Mouse (Mus musculus): ENCODE results near the gene Hist2h2aa1. TPM values are rescaled to one million over a fixed set of nuclear protein-coding genes. Genes with fewer than 3 reads are reported as not detected.
A peak's percentile ranks its signal among the peaks of the same experiment; 100 is the strongest.

The Hist2h2aa1 gene
- total and polyA plus RNA-seq, 3 experiments = 0.64 to 1,515 (median 113) TPM

- H3K4me1 ChIP-seq (ENCODE audit: control insufficient read depth in 1 of 2, insufficient read depth in 2 of 2) = peaks cover 5 to 29% of the 10 kb centered on the region in 2 experiments
Observed at GRCm38 (mm10) chr3:96250890-96251289, 5.6 kb downstream of the Hist2h2aa1 start.

GRCm38 (mm10) chr3:96251787-96252186, 6.5 kb downstream of the Hist2h2aa1 start:
- no peak overlapping the region for H3K27ac ChIP-seq (ENCODE audit: insufficient read depth, low read depth)
- peaks cover 8 to 35% of the 10 kb centered on the region in 2 experiments for H3K4me1 ChIP-seq (ENCODE audit: control insufficient read depth in 1 of 2, insufficient read depth in 2 of 2)
- H3K36me3 ChIP-seq (replicated peaks in 1 of 2; ENCODE audit: control insufficient read depth in 1 of 2, insufficient read depth in 1 of 2, low read length in 1 of 2) = no peaks in the 10 kb centered on the region
- no peaks in the 10 kb centered on the region for H3K27me3 ChIP-seq (replicated peaks)
- no peaks in the 10 kb centered on the region for H3K9me3 ChIP-seq (replicated peaks; ENCODE audit: low read length)
- no peak overlapping the region for H3K4me3 ChIP-seq (replicated peaks in 1 of 3; ENCODE audit: low read depth in 2 of 3, low read length in 2 of 3, poor library complexity in 1 of 3)
- no peak overlapping the region for H3K9ac ChIP-seq (ENCODE audit: insufficient read depth, low read depth)
- DNase-seq (ENCODE audit: extremely low read depth) = no peak
- no peak overlapping the region for H3K4me2 ChIP-seq (ENCODE audit: insufficient read depth, low read depth, poor library complexity, severe bottlenecking)
- TF ChIP-seq CHD2 (IDR thresholded peaks at IDR 0.05; ENCODE audit: low read length) (no peak), GABPA (IDR thresholded peaks at IDR 0.05; ENCODE audit: insufficient replicate concordance, low read depth, low read length) (no peak)
- in situ Hi-C loops (cut with MboI; ENCODE audit: low pct_ligation_motif_present, low pct_unique_long_range_greater_than_20kb, low sequenced_read_pairs) (no loop called here), dilution Hi-C loops (cut with MboI; ENCODE audit: extremely low pct_ligation_motif_present, extremely low pct_unique_long_range_greater_than_20kb, low sequenced_read_pairs) (no loop called here)
- no peaks in the 10 kb centered on the region for H3K79me2 ChIP-seq (replicated peaks; ENCODE audit: control insufficient read depth, extremely low read depth, insufficient read depth, poor library complexity, severe bottlenecking)

More at GRCm38 (mm10) chr3:96250890-96251289, 5.6 kb downstream of the Hist2h2aa1 start:
- Histone ChIP-seq H3K9ac (ENCODE audit: insufficient read depth, low read depth) (no peak overlapping the region), H3K27me3 (replicated peaks) (no peaks in the 10 kb centered on the region), H3K27ac (ENCODE audit: insufficient read depth, low read depth) (no peak overlapping the region), H3K9me3 (replicated peaks; ENCODE audit: low read length) (no peaks in the 10 kb centered on the region), H3K4me3 (replicated peaks in 1 of 3; ENCODE audit: low read depth in 2 of 3, low read length in 2 of 3, poor library complexity in 1 of 3) (no peak overlapping the region), H3K4me2 (ENCODE audit: insufficient read depth, low read depth, poor library complexity, severe bottlenecking) (no peak overlapping the region), H3K36me3 (replicated peaks in 1 of 2; ENCODE audit: control insufficient read depth in 1 of 2, insufficient read depth in 1 of 2, low read length in 1 of 2) (no peaks in the 10 kb centered on the region), H3K79me2 (replicated peaks; ENCODE audit: control insufficient read depth, extremely low read depth, insufficient read depth, poor library complexity, severe bottlenecking) (no peaks in the 10 kb centered on the region)
- DNase-seq (ENCODE audit: extremely low read depth) = no peak
- in situ Hi-C loops (cut with MboI; ENCODE audit: low pct_ligation_motif_present, low pct_unique_long_range_greater_than_20kb, low sequenced_read_pairs) (no loop called here), dilution Hi-C loops (cut with MboI; ENCODE audit: extremely low pct_ligation_motif_present, extremely low pct_unique_long_range_greater_than_20kb, low sequenced_read_pairs) (no loop called here)
- TF ChIP-seq HCFC1 (IDR thresholded peaks at IDR 0.05; ENCODE audit: low read depth, low read length) = no peak
- TF ChIP-seq MEF2A (IDR thresholded peaks at IDR 0.05; ENCODE audit: borderline replicate concordance, low read depth, low read length) = no peak

- in situ Hi-C loops (cut with MboI; ENCODE audit: low pct_ligation_motif_present, low pct_unique_long_range_greater_than_20kb, low sequenced_read_pairs) = no loop called here
- Histone ChIP-seq H3K9me3 (replicated peaks; ENCODE audit: low read length) (no peaks in the 10 kb centered on the region), H3K4me1 (ENCODE audit: control insufficient read depth in 1 of 2, insufficient read depth in 2 of 2) (peaks cover 8 to 32% of the 10 kb centered on the region in 2 experiments), H3K79me2 (replicated peaks; ENCODE audit: control insufficient read depth, extremely low read depth, insufficient read depth, poor library complexity, severe bottlenecking) (no peaks in the 10 kb centered on the region), H3K27me3 (replicated peaks) (no peaks in the 10 kb centered on the region), H3K27ac (ENCODE audit: insufficient read depth, low read depth) (peak overlapping the region; percentile 53), H3K36me3 (replicated peaks in 1 of 2; ENCODE audit: control insufficient read depth in 1 of 2, insufficient read depth in 1 of 2, low read length in 1 of 2) (no peaks in the 10 kb centered on the region), H3K9ac (ENCODE audit: insufficient read depth, low read depth) (peak overlapping the region; percentile 22), H3K4me3 (replicated peaks in 1 of 3; ENCODE audit: low read depth in 2 of 3, low read length in 2 of 3, poor library complexity in 1 of 3) (no peak overlapping the region), H3K4me2 (ENCODE audit: insufficient read depth, low read depth, poor library complexity, severe bottlenecking) (no peak overlapping the region)
- DNase-seq (ENCODE audit: extremely low read depth) = no peak
- dilution Hi-C loops (cut with MboI; ENCODE audit: extremely low pct_ligation_motif_present, extremely low pct_unique_long_range_greater_than_20kb, low sequenced_read_pairs) = no loop called here
- no peak for TF ChIP-seq JUND (conservative IDR thresholded peaks at IDR 0.05; ENCODE audit: low read depth, low read length)
- TF ChIP-seq IRF4 (IDR thresholded peaks at IDR 0.05; ENCODE audit: low read depth, low read length) = no peak
- TF ChIP-seq SMC3 (IDR thresholded peaks at IDR 0.05; ENCODE audit: low read depth, low read length) = no peak
- TF ChIP-seq HCFC1 (IDR thresholded peaks at IDR 0.05; ENCODE audit: low read depth, low read length) = peak; percentile 73
- TF ChIP-seq TCF12 (IDR thresholded peaks at IDR 0.05; ENCODE audit: low read depth, low read length) = peak; percentile 43; the same call in 1 of the 2 replicates
- TF ChIP-seq NRF1 (IDR thresholded peaks at IDR 0.05; ENCODE audit: low read depth, low read length) = no peak
- TF ChIP-seq RAD21 (IDR thresholded peaks at IDR 0.05; ENCODE audit: low read depth, low read length) = no peak
- TF ChIP-seq GABPA (IDR thresholded peaks at IDR 0.05; ENCODE audit: insufficient replicate concordance, low read depth, low read length) = no peak
- no peak for TF ChIP-seq ZNF384 (IDR thresholded peaks at IDR 0.05; ENCODE audit: low read depth, low read length)
- TF ChIP-seq MAZ (IDR thresholded peaks at IDR 0.05; ENCODE audit: low read depth, low read length) = no peak
- TF ChIP-seq TBP (conservative IDR thresholded peaks at IDR 0.05; ENCODE audit: low read depth, low read length) = 0 out of 2 replicates have a peak, but pooled peaks have one; percentile 25
- TF ChIP-seq MXI1 (IDR thresholded peaks at IDR 0.05; ENCODE audit: low read depth, low read length) = no peak; the same call in 1 of the 2 replicates
- no peak for TF ChIP-seq BHLHE40 (IDR thresholded peaks at IDR 0.05; ENCODE audit: low read depth, low read length)
- TF ChIP-seq ELF1 (IDR thresholded peaks at IDR 0.05; ENCODE audit: low read depth, low read length) = peak; percentile 59
- TF ChIP-seq POLR2A (IDR thresholded peaks at IDR 0.05; ENCODE audit: low read depth, low read length) = peak; percentile 51; the same call in 1 of the 2 replicates
- no peak for TF ChIP-seq MEF2A (IDR thresholded peaks at IDR 0.05; ENCODE audit: borderline replicate concordance, low read depth, low read length)
- peak; percentile 96 for TF ChIP-seq CHD1 (IDR thresholded peaks at IDR 0.05; ENCODE audit: low read depth, low read length)
- TF ChIP-seq USF1 (IDR thresholded peaks at IDR 0.05; ENCODE audit: low read depth, low read length) = no peak
- TF ChIP-seq MAFK (IDR thresholded peaks at IDR 0.05; ENCODE audit: insufficient replicate concordance, low read length) = no peak
- no peak for TF ChIP-seq MYC (IDR thresholded peaks at IDR 0.05; ENCODE audit: low read depth, low read length)
- TF ChIP-seq CTCF (conservative IDR thresholded peaks at IDR 0.05 in 1 of 2, IDR thresholded peaks at IDR 0.05 in 1 of 2; ENCODE audit: low read depth in 2 of 2, low read length in 2 of 2) = no peak
- TF ChIP-seq JUN (IDR thresholded peaks at IDR 0.05; ENCODE audit: insufficient read depth, low read depth, low read length) = no peak
Observed at GRCm38 (mm10) chr3:96254683-96255355, 9.5 kb downstream of the Hist2h2aa1 start.

Data from CH12.LX (cell line).